Mouse (Mus musculus): ENCODE results near the gene Nrxn1. TPM values are rescaled to one million over a fixed set of nuclear protein-coding genes. Genes with fewer than 3 reads are reported as not detected.

The Nrxn1 gene
- total and polyA plus RNA-seq, 2 experiments: 2.9 to 13.9 TPM

- H3K9ac ChIP-seq (ENCODE audit: low read depth, low read length): no peak overlapping the region
- DNase-seq (ENCODE audit: extremely low read depth, low read depth, low spot score): no peak
- H3K4me1 ChIP-seq (ENCODE audit: control insufficient read depth, insufficient read depth, low read length): no peaks in the 10 kb centered on the region
- no peaks in the 10 kb centered on the region for H3K79me2 ChIP-seq (ENCODE audit: control insufficient read depth, insufficient read depth, low read length)
- no peak overlapping the region for H3K4me3 ChIP-seq (ENCODE audit: insufficient read depth, low read depth, low read length)
- no peaks in the 10 kb centered on the region for H3K36me3 ChIP-seq (ENCODE audit: control insufficient read depth, insufficient read depth, low read length)
- 87% methylated on average over 2 of the region's 2 CpGs for WGBS
- H3K27ac ChIP-seq (replicated peaks; ENCODE audit: insufficient read depth, low read depth, low read length): no peak overlapping the region
- H3K27me3 ChIP-seq (ENCODE audit: control insufficient read depth, insufficient read depth, low read length): no peaks in the 10 kb centered on the region
- no peak for TF ChIP-seq POLR2A (IDR thresholded peaks at IDR 0.05; ENCODE audit: extremely low read depth, insufficient read depth, low read length)
- TF ChIP-seq CTCF (IDR thresholded peaks at IDR 0.05; ENCODE audit: low read depth, low read length): no peak
Measured at GRCm38 (mm10) chr17:90934929-90935328, 157.9 kb downstream of the Nrxn1 start.

- no peaks in the 10 kb centered on the region for H3K36me3 ChIP-seq (ENCODE audit: control insufficient read depth, insufficient read depth, low read length)
- no peaks in the 10 kb centered on the region for H3K27me3 ChIP-seq (ENCODE audit: control insufficient read depth, insufficient read depth, low read length)
- no peak overlapping the region for H3K27ac ChIP-seq (replicated peaks; ENCODE audit: insufficient read depth, low read depth, low read length)
- WGBS: 80% methylated on average over 2 of the region's 2 CpGs
- no peaks in the 10 kb centered on the region for H3K79me2 ChIP-seq (ENCODE audit: control insufficient read depth, insufficient read depth, low read length)
- no peak overlapping the region for H3K4me3 ChIP-seq (ENCODE audit: insufficient read depth, low read depth, low read length)
- no peak for TF ChIP-seq POLR2A (IDR thresholded peaks at IDR 0.05; ENCODE audit: extremely low read depth, insufficient read depth, low read length)
- TF ChIP-seq CTCF (IDR thresholded peaks at IDR 0.05; ENCODE audit: low read depth, low read length): no peak
- no peak for DNase-seq (ENCODE audit: extremely low read depth, low read depth, low spot score)
- H3K4me1 ChIP-seq (ENCODE audit: control insufficient read depth, insufficient read depth, low read length): no peaks in the 10 kb centered on the region
- no peak overlapping the region for H3K9ac ChIP-seq (ENCODE audit: low read depth, low read length)
Measured at GRCm38 (mm10) chr17:90913320-90913719, 179.6 kb downstream of the Nrxn1 start.

DNA sequence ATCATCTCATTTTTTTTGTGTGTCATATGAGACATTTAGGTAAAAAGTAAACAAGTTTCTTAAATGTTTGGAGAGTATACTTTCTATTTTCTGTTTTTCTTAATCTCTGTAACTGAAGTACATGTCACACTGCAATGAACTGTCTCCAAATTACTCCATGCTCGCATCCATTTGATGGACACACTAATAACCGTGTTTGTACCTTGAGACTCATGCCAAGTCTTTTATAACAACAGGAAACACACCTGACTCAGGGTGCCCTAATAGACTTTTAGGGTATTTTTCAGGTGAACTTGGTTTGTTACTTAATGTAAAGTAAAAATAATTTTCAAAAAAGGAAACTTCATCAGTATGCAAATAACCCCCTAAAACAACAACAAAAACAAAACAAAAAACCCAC is 180.1 kb downstream of the Nrxn1 start:
- 66% methylated on average over 2 of the region's 2 CpGs for WGBS
- Histone ChIP-seq H3K9ac (ENCODE audit: low read depth, low read length) (no peak overlapping the region), H3K4me1 (ENCODE audit: control insufficient read depth, insufficient read depth, low read length) (no peaks in the 10 kb centered on the region), H3K27ac (replicated peaks; ENCODE audit: insufficient read depth, low read depth, low read length) (no peak overlapping the region), H3K4me3 (ENCODE audit: insufficient read depth, low read depth, low read length) (no peak overlapping the region), H3K79me2 (ENCODE audit: control insufficient read depth, insufficient read depth, low read length) (no peaks in the 10 kb centered on the region), H3K27me3 (ENCODE audit: control insufficient read depth, insufficient read depth, low read length) (no peaks in the 10 kb centered on the region), H3K36me3 (ENCODE audit: control insufficient read depth, insufficient read depth, low read length) (no peaks in the 10 kb centered on the region)
- TF ChIP-seq CTCF (IDR thresholded peaks at IDR 0.05; ENCODE audit: low read depth, low read length) (no peak), POLR2A (IDR thresholded peaks at IDR 0.05; ENCODE audit: extremely low read depth, insufficient read depth, low read length) (no peak)
- no peak for DNase-seq (ENCODE audit: extremely low read depth, low read depth, low spot score)

- H3K79me2 ChIP-seq (ENCODE audit: control insufficient read depth, insufficient read depth, low read length): no peaks in the 10 kb centered on the region
- no peak overlapping the region for H3K27ac ChIP-seq (replicated peaks; ENCODE audit: insufficient read depth, low read depth, low read length)
- peak; percentile 10 for DNase-seq (ENCODE audit: extremely low read depth, low read depth, low spot score)
- H3K9ac ChIP-seq (ENCODE audit: low read depth, low read length): no peak overlapping the region
- TF ChIP-seq POLR2A (IDR thresholded peaks at IDR 0.05; ENCODE audit: extremely low read depth, insufficient read depth, low read length) (no peak), CTCF (IDR thresholded peaks at IDR 0.05; ENCODE audit: low read depth, low read length) (no peak)
- no peaks in the 10 kb centered on the region for H3K36me3 ChIP-seq (ENCODE audit: control insufficient read depth, insufficient read depth, low read length)
- H3K4me3 ChIP-seq (ENCODE audit: insufficient read depth, low read depth, low read length): no peak overlapping the region
- no peaks in the 10 kb centered on the region for H3K27me3 ChIP-seq (ENCODE audit: control insufficient read depth, insufficient read depth, low read length)
- H3K4me1 ChIP-seq (ENCODE audit: control insufficient read depth, insufficient read depth, low read length): no peaks in the 10 kb centered on the region
Measured at GRCm38 (mm10) chr17:90912341-90912740, 180.5 kb downstream of the Nrxn1 start.

- Histone ChIP-seq H3K79me2 (ENCODE audit: control insufficient read depth, insufficient read depth, low read length) (no peaks in the 10 kb centered on the region), H3K27ac (replicated peaks; ENCODE audit: insufficient read depth, low read depth, low read length) (no peak overlapping the region), H3K27me3 (ENCODE audit: control insufficient read depth, insufficient read depth, low read length) (no peaks in the 10 kb centered on the region), H3K4me3 (ENCODE audit: insufficient read depth, low read depth, low read length) (no peak overlapping the region), H3K36me3 (ENCODE audit: control insufficient read depth, insufficient read depth, low read length) (no peaks in the 10 kb centered on the region), H3K4me1 (ENCODE audit: control insufficient read depth, insufficient read depth, low read length) (no peaks in the 10 kb centered on the region), H3K9ac (ENCODE audit: low read depth, low read length) (no peak overlapping the region)
- 82% methylated on average over 6 of the region's 6 CpGs for WGBS
- DNase-seq (ENCODE audit: extremely low read depth, low read depth, low spot score): no peak
- TF ChIP-seq POLR2A (IDR thresholded peaks at IDR 0.05; ENCODE audit: extremely low read depth, insufficient read depth, low read length): no peak
- no peak for TF ChIP-seq CTCF (IDR thresholded peaks at IDR 0.05; ENCODE audit: low read depth, low read length)
Measured at GRCm38 (mm10) chr17:90906118-90907093, 186.5 kb downstream of the Nrxn1 start.

DNA sequence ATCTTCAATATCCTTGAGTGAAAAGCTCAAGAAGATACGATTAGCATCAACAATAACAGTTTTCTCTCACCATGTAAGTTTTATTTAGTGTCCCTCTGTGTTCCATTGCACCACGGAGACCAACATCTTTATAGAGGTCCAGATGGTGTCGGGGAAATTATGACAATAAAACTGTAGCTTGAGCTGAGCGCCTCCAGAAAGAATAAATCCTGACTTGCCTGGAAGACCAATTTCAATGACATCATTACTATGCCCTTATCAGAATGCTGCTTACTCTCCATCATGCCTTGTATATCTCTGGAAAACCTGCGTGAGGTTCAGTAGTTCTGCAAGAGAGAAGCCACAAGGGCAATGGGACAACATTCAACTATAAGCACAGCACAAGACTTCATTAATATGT is 187.7 kb downstream of the Nrxn1 start:
- WGBS: 76% methylated on average over 5 of the region's 5 CpGs
- no peak overlapping the region for H3K27ac ChIP-seq (replicated peaks; ENCODE audit: insufficient read depth, low read depth, low read length)
- DNase-seq (ENCODE audit: extremely low read depth, low read depth, low spot score): no peak
- no peak overlapping the region for H3K9ac ChIP-seq (ENCODE audit: low read depth, low read length)
- H3K79me2 ChIP-seq (ENCODE audit: control insufficient read depth, insufficient read depth, low read length): no peaks in the 10 kb centered on the region
- no peaks in the 10 kb centered on the region for H3K4me1 ChIP-seq (ENCODE audit: control insufficient read depth, insufficient read depth, low read length)
- TF ChIP-seq POLR2A (IDR thresholded peaks at IDR 0.05; ENCODE audit: extremely low read depth, insufficient read depth, low read length): no peak
- H3K4me3 ChIP-seq (ENCODE audit: insufficient read depth, low read depth, low read length): no peak overlapping the region
- no peaks in the 10 kb centered on the region for H3K27me3 ChIP-seq (ENCODE audit: control insufficient read depth, insufficient read depth, low read length)
- no peaks in the 10 kb centered on the region for H3K36me3 ChIP-seq (ENCODE audit: control insufficient read depth, insufficient read depth, low read length)
